Mouse (Mus musculus): ENCODE results near the gene Fam83d. TPM values are rescaled to one million over a fixed set of nuclear protein-coding genes. Genes with fewer than 3 reads are reported as not detected.
A peak's percentile ranks its signal among the peaks of the same experiment; 100 is the strongest.
"Not testable (repeated sequence)": the region's sequence is repeated elsewhere in the genome, so short reads cannot be mapped to it uniquely, and the experiment has no call there.

The Fam83d gene
- polyA plus RNA-seq, 1 experiment from 2014 or later, result 29.2 TPM

GRCm38 (mm10) chr2:158733914-158734313 is 34.0 kb upstream of the Fam83d start:
- no peak overlapping the region for H3K27ac ChIP-seq
- WGBS, result 93% methylated on average over 6 of the region's 6 CpGs
- no peaks in the 10 kb centered on the region for H3K9me3 ChIP-seq
- H3K4me1 ChIP-seq, result peaks cover 6% of the 10 kb centered on the region; the same call in 1 of the 2 replicates
- no peaks in the 10 kb centered on the region for H3K27me3 ChIP-seq (replicated peaks)
- H3K4me3 ChIP-seq, result no peak overlapping the region
- no peaks in the 10 kb centered on the region for H3K36me3 ChIP-seq
- ATAC-seq (ENCODE audit: low FRiP score, low read depth), result no peak
- H3K4me2 ChIP-seq (replicated peaks), result no peak overlapping the region
- H3K9ac ChIP-seq, result no peak overlapping the region

DNA sequence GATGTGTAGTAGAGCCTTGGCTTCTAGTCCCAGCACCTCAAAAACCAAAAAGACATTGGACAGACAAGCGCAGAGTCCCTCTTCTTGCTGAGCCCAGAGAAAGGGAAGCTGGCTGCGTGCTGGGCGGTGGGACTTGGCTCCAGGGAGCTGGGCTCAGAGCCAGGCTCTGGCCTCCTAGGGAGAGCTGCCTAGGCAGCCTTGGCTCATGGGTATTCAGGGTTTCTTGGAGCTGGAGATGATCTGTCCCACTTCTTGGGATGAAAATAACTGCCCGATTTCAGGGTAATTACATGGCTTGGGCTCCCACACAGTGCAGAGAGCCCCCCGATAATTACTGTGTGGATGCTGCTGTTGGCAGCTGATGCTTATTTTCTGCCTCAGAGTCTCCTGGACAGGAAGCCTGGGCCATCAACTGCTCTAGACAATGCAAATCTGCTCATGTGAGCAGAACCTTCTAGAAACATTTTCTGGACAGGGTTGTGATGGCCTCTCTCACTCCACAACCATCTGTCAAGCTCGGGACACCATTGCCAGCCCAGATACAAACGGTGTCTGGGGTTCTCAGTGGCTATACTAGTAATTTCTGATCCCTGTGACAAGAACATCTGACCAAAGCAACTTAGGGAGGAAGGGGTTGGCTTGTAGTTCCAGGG is 33.3 kb upstream of the Fam83d start:
- no peak overlapping the region for H3K4me2 ChIP-seq (replicated peaks)
- no peak overlapping the region for H3K27ac ChIP-seq
- H3K9ac ChIP-seq, result no peak overlapping the region
- no peaks in the 10 kb centered on the region for H3K36me3 ChIP-seq
- H3K4me1 ChIP-seq, result peaks cover 8% of the 10 kb centered on the region; the same call in 1 of the 2 replicates
- H3K4me3 ChIP-seq, result no peak overlapping the region
- 86% methylated on average over 7 of the region's 7 CpGs for WGBS
- ATAC-seq (ENCODE audit: low FRiP score, low read depth), result no peak
- no peaks in the 10 kb centered on the region for H3K9me3 ChIP-seq
- no peaks in the 10 kb centered on the region for H3K27me3 ChIP-seq (replicated peaks)

- Histone ChIP-seq H3K9ac (no peak overlapping the region), H3K27ac (no peak overlapping the region), H3K9me3 (no peaks in the 10 kb centered on the region), H3K36me3 (no peaks in the 10 kb centered on the region), H3K4me1 (peaks cover 8% of the 10 kb centered on the region; the same call in 1 of the 2 replicates), H3K27me3 (replicated peaks) (no peaks in the 10 kb centered on the region), H3K4me3 (no peak overlapping the region), H3K4me2 (replicated peaks) (no peak overlapping the region)
- 93% methylated on average over 8 of the region's 8 CpGs for WGBS
- ATAC-seq (ENCODE audit: low FRiP score, low read depth), result no peak
These were observed 32.6 kb upstream of the Fam83d start for GRCm38 (mm10) chr2:158735340-158735739.

- H3K4me2 ChIP-seq (replicated peaks); ATAC-seq (ENCODE audit: low FRiP score, low read depth); H3K27ac ChIP-seq; H3K9ac ChIP-seq; H3K9me3 ChIP-seq; H3K36me3 ChIP-seq; H3K4me3 ChIP-seq; H3K27me3 ChIP-seq (replicated peaks); H3K4me1 ChIP-seq: not testable (repeated sequence)
- WGBS, result 81% methylated on average over 4 of the region's 4 CpGs
These were observed 31.6 kb upstream of the Fam83d start for GRCm38 (mm10) chr2:158736247-158736646.

DNA sequence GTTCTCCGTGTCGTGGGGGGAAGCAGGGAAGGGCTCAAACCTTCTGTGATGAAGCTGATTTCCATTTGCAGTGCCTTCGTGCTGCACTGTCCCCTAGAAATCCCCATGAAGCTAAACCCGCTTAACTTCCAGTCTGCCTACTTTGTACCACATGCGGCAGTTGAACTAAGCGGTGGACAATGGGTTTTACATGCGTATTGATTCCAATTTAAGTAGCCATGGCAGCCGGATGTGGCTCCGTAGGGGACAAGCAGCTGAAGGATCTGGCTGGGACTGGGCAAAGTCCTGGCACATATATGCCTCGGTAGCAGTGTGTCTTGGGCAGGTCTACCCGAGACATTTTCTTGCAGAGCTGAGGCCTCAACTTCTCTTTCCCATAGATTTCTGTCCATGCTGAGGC is 29.3 kb upstream of the Fam83d start:
- Histone ChIP-seq H3K4me1 (peaks cover 8% of the 10 kb centered on the region; the same call in 1 of the 2 replicates), H3K9ac (no peak overlapping the region), H3K4me2 (replicated peaks) (no peak overlapping the region), H3K9me3 (no peaks in the 10 kb centered on the region), H3K27me3 (replicated peaks) (no peaks in the 10 kb centered on the region), H3K4me3 (no peak overlapping the region), H3K36me3 (no peaks in the 10 kb centered on the region; the same call in 1 of the 2 replicates), H3K27ac (no peak overlapping the region)
- 56% methylated on average over 11 of the region's 11 CpGs for WGBS
- ATAC-seq (ENCODE audit: low FRiP score, low read depth), result no peak

GRCm38 (mm10) chr2:158739113-158739512 is 28.8 kb upstream of the Fam83d start:
- Histone ChIP-seq H3K27me3 (replicated peaks) (no peaks in the 10 kb centered on the region), H3K36me3 (no peaks in the 10 kb centered on the region; the same call in 1 of the 2 replicates), H3K4me3 (no peak overlapping the region), H3K9me3 (no peaks in the 10 kb centered on the region), H3K4me2 (replicated peaks) (no peak overlapping the region), H3K9ac (no peak overlapping the region), H3K27ac (no peak overlapping the region), H3K4me1 (peaks cover 8% of the 10 kb centered on the region; the same call in 1 of the 2 replicates)
- ATAC-seq (ENCODE audit: low FRiP score, low read depth), result no peak
- 81% methylated on average over 3 of the region's 3 CpGs for WGBS

- peak; percentile 41; the same call in 1 of the 2 replicates for ATAC-seq (ENCODE audit: low FRiP score, low read depth)
- Histone ChIP-seq H3K27me3 (replicated peaks) (no peaks in the 10 kb centered on the region), H3K9me3 (no peaks in the 10 kb centered on the region), H3K36me3 (no peaks in the 10 kb centered on the region; the same call in 1 of the 2 replicates), H3K27ac (no peak overlapping the region), H3K4me2 (replicated peaks) (no peak overlapping the region), H3K9ac (no peak overlapping the region), H3K4me1 (peaks cover 12% of the 10 kb centered on the region; the same call in 1 of the 2 replicates), H3K4me3 (no peak overlapping the region)
- WGBS, result 43% methylated on average over 9 of the region's 9 CpGs
These were observed 26.8 kb upstream of the Fam83d start for GRCm38 (mm10) chr2:158741011-158741501.

- no peak overlapping the region for H3K9ac ChIP-seq
- no peak for ATAC-seq (ENCODE audit: low FRiP score, low read depth)
- H3K9me3 ChIP-seq, result no peaks in the 10 kb centered on the region
- H3K27ac ChIP-seq, result no peak overlapping the region
- no peak overlapping the region for H3K4me3 ChIP-seq
- H3K36me3 ChIP-seq, result no peaks in the 10 kb centered on the region; the same call in 1 of the 2 replicates
- peaks cover 12% of the 10 kb centered on the region; the same call in 1 of the 2 replicates for H3K4me1 ChIP-seq
- 71% methylated on average over 5 of the region's 5 CpGs for WGBS
- H3K4me2 ChIP-seq (replicated peaks), result no peak overlapping the region
- no peaks in the 10 kb centered on the region for H3K27me3 ChIP-seq (replicated peaks)
These were observed 25.5 kb upstream of the Fam83d start for GRCm38 (mm10) chr2:158742431-158742830.

- Histone ChIP-seq H3K4me2 (replicated peaks) (no peak overlapping the region), H3K27ac (no peak overlapping the region), H3K4me1 (peaks cover 9% of the 10 kb centered on the region; the same call in 1 of the 2 replicates), H3K4me3 (no peak overlapping the region), H3K9ac (no peak overlapping the region), H3K27me3 (replicated peaks) (no peaks in the 10 kb centered on the region), H3K9me3 (no peaks in the 10 kb centered on the region), H3K36me3 (no peaks in the 10 kb centered on the region; the same call in 1 of the 2 replicates)
- ATAC-seq (ENCODE audit: low FRiP score, low read depth), result no peak
- WGBS, result 92% methylated on average over 11 of the region's 11 CpGs
These were observed 24.3 kb upstream of the Fam83d start for GRCm38 (mm10) chr2:158743518-158744141.

- Histone ChIP-seq H3K27ac (no peak overlapping the region), H3K9ac (no peak overlapping the region), H3K36me3 (no peaks in the 10 kb centered on the region; the same call in 1 of the 2 replicates), H3K4me1 (0 out of 2 replicates have a peak, but pooled peaks cover 4% of the 10 kb centered on the region), H3K4me2 (replicated peaks) (no peak overlapping the region), H3K27me3 (replicated peaks) (no peaks in the 10 kb centered on the region), H3K9me3 (no peaks in the 10 kb centered on the region), H3K4me3 (no peak overlapping the region)
- WGBS, result 13% methylated on average over 2 of the region's 2 CpGs
- ATAC-seq (ENCODE audit: low FRiP score, low read depth), result no peak
These were observed 22.8 kb upstream of the Fam83d start for GRCm38 (mm10) chr2:158745049-158745482.

DNA sequence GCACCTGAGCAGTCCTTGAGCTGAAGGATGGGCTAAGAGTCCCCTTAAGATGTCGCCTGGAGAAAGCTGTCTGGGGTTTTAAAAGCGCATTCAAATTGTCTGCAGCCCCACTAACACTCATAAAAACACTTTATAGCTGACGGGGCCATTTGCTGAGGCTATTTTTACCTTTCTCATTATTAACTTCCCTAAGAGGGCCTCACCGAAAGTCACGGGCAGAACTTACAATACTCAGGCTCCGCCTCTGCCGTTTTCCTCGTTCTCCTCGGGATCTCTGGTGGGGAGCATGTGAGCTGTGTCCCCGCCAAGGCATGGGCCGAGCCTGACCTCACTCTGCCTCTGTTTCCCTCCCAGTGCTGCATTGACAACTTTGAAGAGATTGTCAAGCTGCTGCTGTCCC is 21.7 kb upstream of the Fam83d start:
- no peak overlapping the region for H3K4me3 ChIP-seq
- WGBS, result 39% methylated on average over 11 of the region's 11 CpGs
- 0 out of 2 replicates have a peak, but pooled peaks cover 4% of the 10 kb centered on the region for H3K4me1 ChIP-seq
- H3K27ac ChIP-seq, result no peak overlapping the region
- H3K9me3 ChIP-seq, result no peaks in the 10 kb centered on the region
- H3K27me3 ChIP-seq (replicated peaks), result no peaks in the 10 kb centered on the region
- H3K36me3 ChIP-seq, result no peaks in the 10 kb centered on the region; the same call in 1 of the 2 replicates
- no peak for ATAC-seq (ENCODE audit: low FRiP score, low read depth)
- no peak overlapping the region for H3K4me2 ChIP-seq (replicated peaks)
- peak overlapping the region; percentile 35; the same call in 1 of the 2 replicates for H3K9ac ChIP-seq

GRCm38 (mm10) chr2:158749366-158749765 is 18.5 kb upstream of the Fam83d start:
- H3K9me3 ChIP-seq, result no peaks in the 10 kb centered on the region
- H3K27ac ChIP-seq, result no peak overlapping the region
- H3K36me3 ChIP-seq, result no peaks in the 10 kb centered on the region
- H3K27me3 ChIP-seq (replicated peaks), result no peaks in the 10 kb centered on the region
- no peak overlapping the region for H3K9ac ChIP-seq
- H3K4me1 ChIP-seq, result 0 out of 2 replicates have a peak, but pooled peaks cover 4% of the 10 kb centered on the region
- H3K4me3 ChIP-seq, result no peak overlapping the region
- ATAC-seq (ENCODE audit: low FRiP score, low read depth), result no peak
- no peak overlapping the region for H3K4me2 ChIP-seq (replicated peaks)
- WGBS, result 83% methylated on average over 9 of the region's 9 CpGs

Measured in neural tube, embryonic 12.5 days (tissue).